Mouse (Mus musculus) left cerebral cortex, postnatal 36 days (tissue): ENCODE measurements around the gene 2200002J24Rik. TPM values are rescaled to one million over a fixed set of nuclear protein-coding genes. Genes with fewer than 3 reads are reported as not detected.
"Not testable (repeated sequence)": the region's sequence is repeated elsewhere in the genome, so short reads cannot be mapped to it uniquely, and the experiment has no call there.

Source experiments
- DNase-seq, 2 experiments: peaks; one replicate each; pipeline ENCODE4 v3.0.0; 2021 to 2022; ENCODE audit warnings: low spot score in 2 of 2, mixed read lengths in 1 of 2
- intact Hi-C: fragments of 180-260 bp; cut with DNase I; formaldehyde crosslinking; loops from one replicate; pipeline ENCODE4 v1.15.1; 2025
- total RNA-seq, 2 experiments: library from RNA; stranded (reverse); gene quantifications; 2 replicates each; pipeline ENCODE4 v1.2.3; 2021

The 2200002J24Rik gene
- total RNA-seq, 2 experiments from 2014 or later = not detected

DNA sequence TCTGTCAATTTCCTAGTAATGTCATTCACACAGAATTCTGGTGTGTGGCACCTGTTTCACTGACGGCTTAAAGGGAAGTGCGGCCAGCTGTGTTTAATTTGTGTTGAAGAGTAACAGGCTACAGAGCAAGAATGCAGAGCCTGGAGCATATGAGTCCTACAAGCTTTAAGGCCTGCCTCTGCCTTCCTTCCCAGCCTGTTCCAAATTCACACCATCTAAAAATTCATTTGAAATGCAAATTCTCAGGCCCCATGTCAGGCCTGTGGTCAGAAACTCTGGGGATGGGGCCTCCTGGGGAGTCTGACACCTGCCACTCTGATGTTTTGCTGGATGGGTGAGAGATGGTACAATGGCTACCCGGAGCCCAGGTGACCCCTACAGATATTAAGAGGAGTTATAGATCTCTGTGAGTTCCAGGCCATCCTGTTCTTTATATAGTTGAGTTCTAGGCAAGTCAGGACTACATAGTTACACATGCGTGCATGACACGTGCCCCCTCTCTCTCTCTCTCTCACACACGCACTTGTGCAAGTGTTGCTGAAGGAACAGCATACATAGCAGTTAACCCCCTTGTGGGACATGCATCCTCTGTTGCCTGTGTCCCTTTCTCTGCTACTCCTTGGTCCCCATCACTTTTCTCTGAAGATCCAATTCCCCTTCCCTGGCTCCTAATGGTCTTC lies 24.7 kb downstream of the 2200002J24Rik start:
- intact Hi-C loops = no loop called here
- no peak for DNase-seq

DNA sequence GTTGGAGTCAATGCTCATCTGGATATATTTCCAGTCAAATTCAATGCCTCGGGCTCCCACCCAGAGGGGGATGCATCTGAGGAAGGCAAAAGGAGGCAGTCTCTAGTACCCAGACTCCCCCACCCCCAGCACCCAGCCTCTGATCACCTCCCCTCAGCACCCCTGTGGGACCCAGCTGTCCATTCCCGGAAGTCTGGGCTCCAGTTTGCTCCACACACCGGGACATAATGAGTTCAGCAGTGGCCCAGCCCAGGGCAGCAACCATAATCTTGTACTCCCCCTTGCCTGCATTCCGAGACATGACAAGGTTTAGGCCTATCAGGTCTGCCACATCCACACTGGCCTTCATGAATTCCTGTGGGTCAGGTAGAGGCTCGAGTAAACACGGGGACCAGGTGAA lies 29.5 kb downstream of the 2200002J24Rik start:
- no peak for DNase-seq
- intact Hi-C loops = loop anchor here (5.0 kb wide), 1 partner anchor 81 kb away; no protein-coding TSS in a partner anchor

DNA sequence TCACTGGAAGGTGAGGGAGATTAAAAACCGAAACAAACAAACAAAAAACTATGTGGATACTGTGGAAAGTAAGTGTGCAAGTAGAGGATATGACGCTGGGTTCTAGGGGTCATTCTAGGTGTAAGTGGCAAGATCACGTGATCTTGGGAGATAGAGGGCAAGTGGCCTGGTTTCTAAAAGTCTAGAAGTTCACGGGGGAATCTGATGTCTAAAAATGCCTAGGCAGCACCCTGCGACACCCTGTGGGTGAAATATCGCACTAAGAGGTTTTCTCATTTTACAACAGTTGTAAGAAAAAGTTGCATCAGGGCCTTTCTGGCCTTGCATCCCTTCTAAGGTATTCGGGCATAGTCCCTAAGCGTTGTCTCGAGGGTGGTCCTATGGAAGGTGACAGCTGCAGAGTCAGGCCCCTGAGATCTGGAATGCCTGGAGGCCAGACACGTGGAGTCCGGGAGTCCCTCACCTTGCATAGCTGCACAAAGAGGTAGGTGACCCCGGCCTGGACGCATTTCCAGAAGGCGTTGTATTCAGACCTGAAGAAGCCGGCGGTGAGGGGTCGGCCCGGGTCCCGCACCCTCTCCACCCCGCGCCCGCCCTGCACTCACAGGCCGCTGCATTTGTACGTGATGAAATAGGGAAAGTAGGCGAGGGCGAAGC lies 30.1 kb downstream of the 2200002J24Rik start:
- intact Hi-C loops = loop anchor here (5.0 kb wide), 1 partner anchor 82 kb away; no protein-coding TSS in a partner anchor
- DNase-seq = no peak

DNA sequence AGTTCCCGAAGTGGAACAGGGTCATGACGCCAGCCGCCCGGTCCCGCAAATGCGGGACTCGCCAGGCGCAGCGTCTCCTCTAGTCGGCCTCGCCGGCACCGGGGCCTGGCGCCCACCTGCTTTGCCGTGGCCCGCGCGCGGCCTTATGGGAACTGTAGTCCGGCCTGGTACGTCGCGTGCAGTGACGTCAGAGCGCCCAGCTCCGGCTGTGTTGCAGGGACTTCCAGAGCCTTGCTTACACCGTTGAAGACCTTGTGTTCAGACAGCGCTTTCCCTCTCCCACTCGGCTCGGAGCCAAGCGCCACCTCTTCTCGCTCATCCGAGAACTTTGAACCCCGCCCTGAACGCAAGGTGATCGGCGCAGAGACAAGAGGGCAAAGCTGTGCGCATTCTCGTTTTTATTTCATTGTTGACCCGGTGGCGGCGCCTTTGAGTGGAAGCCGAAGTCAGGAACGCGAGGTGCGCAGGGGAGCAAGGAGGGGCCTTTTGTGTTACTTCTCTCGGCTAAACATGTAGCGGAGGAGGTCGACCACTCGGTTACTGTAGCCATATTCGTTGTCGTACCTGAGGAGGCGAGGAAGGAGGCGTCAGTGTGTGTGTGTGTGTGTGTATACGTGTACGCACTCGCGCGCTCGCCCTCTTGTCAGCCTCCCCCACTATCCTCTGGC lies 30.8 kb downstream of the 2200002J24Rik start, which contains the start of gene Tmem147:
Gene Tmem147 (minus strand): TSS at position 145 of the 668 bp plus-strand sequence.
- DNase-seq = peak; percentile 96 to 98
- intact Hi-C loops = loop anchor here (5.0 kb wide), 1 partner anchor 82 kb away; no protein-coding TSS in a partner anchor

DNA sequence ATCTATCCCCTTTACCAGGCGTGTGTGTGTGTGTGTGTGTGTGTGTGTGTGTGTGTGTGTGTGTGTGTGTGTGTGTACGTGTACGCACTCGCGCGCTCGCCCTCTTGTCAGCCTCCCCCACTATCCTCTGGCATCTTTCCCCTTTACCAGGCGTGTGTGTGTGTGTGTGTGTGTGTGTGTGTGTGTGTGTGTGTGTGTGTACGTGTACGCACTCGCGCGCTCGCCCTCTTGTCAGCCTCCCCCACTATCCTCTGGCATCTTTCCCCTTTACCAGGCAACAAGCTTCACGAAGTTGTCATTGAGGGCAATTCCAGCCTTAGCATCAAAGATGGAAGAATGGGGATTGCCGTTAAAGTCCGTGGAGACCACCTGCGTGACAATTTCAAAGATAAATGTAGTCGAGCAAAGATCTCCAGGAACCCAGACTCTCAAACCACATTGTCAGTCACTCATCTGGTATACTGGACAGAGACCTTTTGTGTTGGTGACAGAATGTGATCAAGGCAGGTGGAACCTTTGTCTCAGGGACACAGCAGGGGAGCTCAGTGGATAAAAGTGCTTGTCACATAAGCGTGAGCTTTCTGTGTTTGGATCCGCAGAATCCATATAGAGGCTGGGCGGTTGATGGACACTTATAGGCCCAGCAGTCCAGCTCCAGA lies 31.5 kb downstream of the 2200002J24Rik start:
- DNase-seq, intact Hi-C loops: not testable (repeated sequence)

DNA sequence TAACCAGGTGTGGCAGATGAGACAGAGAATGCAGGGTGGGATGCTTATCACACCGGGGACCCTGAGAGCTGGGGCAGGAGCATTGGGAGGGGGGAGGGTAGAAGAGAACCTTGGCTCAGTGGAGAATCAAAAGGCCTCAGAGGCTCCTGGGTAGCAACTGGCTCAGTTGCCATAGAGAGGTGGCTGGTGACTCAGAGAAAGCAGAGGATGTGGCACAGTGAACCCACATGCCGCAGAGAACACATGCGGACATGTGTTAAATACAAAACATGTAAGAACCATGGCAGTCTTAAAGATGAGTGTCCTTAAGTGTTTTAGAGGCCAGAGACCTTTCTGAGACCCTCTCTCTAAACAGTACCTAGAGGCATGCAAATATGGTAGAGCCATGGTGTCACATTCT lies 37.5 kb downstream of the 2200002J24Rik start:
- intact Hi-C loops = no loop called here
- DNase-seq = no peak

DNA sequence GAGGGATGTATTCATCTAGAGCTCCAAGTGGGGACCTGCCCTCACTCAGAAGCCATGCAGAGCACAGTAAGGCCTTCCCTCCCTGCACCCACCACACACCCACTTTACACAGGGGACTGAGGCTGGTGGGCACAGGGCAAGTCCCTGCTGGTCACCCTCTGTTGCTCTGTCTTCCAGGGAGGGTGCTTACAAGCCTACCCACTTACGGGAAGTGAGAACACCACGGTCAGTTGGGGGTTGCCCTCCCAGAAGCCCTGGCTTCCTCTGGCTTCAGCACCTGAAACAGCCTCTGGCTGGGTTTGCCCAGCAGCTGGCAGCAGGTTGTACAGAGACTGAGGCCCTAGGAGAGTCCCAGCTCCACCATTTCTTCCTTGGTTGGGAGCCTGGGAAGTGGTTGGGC lies 43.8 kb downstream of the 2200002J24Rik start:
- intact Hi-C loops, DNase-seq: not testable (repeated sequence)

DNA sequence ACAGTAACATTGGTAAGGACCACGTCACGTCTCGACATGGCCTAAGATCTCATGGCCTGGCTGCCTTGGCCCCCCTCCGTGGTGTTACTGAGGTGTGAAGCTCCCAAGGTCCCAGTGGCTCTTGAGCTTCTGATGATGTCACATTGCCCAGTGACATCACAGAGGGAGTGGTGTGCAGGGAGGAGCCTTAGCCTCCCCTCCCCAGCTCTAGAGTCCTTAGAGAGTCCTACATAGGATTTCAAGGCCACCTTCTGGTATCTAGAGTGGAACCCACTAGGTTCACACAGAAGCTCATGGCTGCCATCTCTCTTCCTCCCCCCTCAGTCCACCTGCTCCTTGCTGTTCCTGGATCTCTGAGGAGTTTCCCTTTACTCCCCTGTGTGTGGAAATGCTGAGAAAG lies 44.9 kb downstream of the 2200002J24Rik start, which contains the start of gene Gapdhs:
Gene Gapdhs (minus strand): TSS at position 65 of the 400 bp plus-strand sequence.
- DNase-seq, intact Hi-C loops: not testable (repeated sequence)

DNA sequence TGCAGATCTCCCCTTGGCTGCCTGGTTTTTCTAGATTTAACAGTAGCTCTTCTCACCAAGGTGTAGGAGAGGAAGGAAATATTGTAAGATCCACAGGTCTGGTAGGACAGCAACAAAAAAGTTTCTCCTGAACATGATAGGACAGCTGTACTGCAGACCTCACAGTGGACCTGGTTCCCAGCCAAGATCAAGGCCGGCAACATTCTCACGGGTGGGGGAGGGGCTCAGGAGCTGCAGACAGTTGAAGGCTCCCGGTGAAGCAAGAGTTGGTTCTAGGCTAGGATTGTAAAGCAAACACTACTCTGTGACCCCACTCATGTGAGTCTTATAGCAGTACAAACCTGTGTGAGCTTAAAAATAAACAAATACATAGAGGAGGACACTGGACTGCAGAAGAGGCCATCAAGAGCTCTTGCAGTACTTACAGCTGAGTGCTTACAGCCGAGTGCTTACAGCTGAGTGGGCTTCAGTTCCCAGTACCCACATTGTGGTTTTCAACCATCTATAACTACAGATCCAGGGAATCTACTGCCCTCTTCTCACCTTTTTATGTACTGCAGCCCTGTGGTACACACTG lies 45.4 kb downstream of the 2200002J24Rik start:
- intact Hi-C loops = no loop called here
- no peak for DNase-seq

DNA sequence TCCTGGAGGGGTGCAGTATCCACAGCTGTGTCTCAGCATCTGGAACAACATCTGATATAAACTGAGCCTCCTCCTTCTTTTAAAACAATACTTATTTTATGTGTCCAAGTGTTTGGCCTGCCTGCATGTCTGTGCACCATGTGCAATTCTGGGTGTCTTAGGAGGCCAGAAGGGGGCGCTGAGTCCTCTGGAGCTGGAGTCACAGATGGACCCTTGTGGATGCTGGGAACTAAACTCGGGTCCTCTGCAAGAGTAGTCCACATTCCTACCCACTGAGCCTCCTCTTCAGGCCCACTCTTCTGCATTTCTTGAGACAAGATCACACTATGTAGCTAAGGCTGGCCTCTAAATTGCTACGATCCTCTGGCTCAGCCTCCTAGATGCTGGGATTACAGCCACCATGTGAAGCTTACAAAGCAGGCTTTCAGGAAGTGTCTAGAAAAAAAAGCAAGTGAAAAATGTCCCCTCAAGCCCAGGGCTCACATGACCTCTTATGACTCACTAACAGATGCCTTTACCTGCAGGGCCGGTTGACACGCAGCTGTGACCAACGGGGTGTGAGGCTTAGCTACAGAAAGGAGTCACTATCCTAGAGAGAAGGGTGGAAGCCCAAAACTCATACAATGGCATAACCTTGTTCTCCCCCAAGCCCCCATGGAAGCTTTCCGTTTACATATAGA lies 48.9 kb downstream of the 2200002J24Rik start:
- intact Hi-C loops = no loop called here
- DNase-seq = no peak

Other genes starting within 250 kb of the 2200002J24Rik start
- 10 to 100 TPM; 12.9 to 17.8 TPM for gene Kirrel2, start 241.2 kb upstream of the 2200002J24Rik start, total RNA-seq
- under 1 TPM; 0.99 to 1.00 TPM for gene Nphs1, start 240.6 kb upstream of the 2200002J24Rik start, total RNA-seq
- gene Prodh2, start 205.3 kb upstream of the 2200002J24Rik start, total RNA-seq = not detected
- 100 to 1,000 TPM; 156 to 209 TPM for gene Arhgap33, start 163.9 kb upstream of the 2200002J24Rik start, total RNA-seq
- 1 to 10 TPM; 4.2 to 5.1 TPM for gene Hspb6, start 146.7 kb upstream of the 2200002J24Rik start, total RNA-seq
- gene Proser3, start 146.6 kb upstream of the 2200002J24Rik start, total RNA-seq = 1 to 10 TPM; 2.8 to 4.5 TPM
- gene Lin37, start 139.1 kb upstream of the 2200002J24Rik start, total RNA-seq = 10 to 100 TPM; 35.9 to 45.5 TPM
- gene U2af1l4, start 135.6 kb upstream of the 2200002J24Rik start, total RNA-seq = 10 to 100 TPM; 68.0 to 71.4 TPM
- 1 to 10 TPM; 3.6 to 9.3 TPM for gene Gm49396, start 135.6 kb upstream of the 2200002J24Rik start, total RNA-seq
- 10 to 100 TPM; 79.8 to 85.1 TPM for gene Psenen, start 135.3 kb upstream of the 2200002J24Rik start, total RNA-seq
- gene Igflr1, start 133.5 kb upstream of the 2200002J24Rik start, total RNA-seq = 1 to 10 TPM; 1.8 to 4.5 TPM
- 10 to 100 TPM; 41.3 to 62.2 TPM for gene Kmt2b, start 110.2 kb upstream of the 2200002J24Rik start, total RNA-seq
- not detected for gene Zbtb32, start 100.0 kb upstream of the 2200002J24Rik start, total RNA-seq
- gene Upk1a, start 86.1 kb upstream of the 2200002J24Rik start, total RNA-seq = under 1 TPM in 1 of 2 experiments, not detected in 1; 0.36 TPM
- gene Cox6b1, start 72.8 kb upstream of the 2200002J24Rik start, total RNA-seq = 100 to 1,000 TPM; 561 to 663 TPM
- gene Etv2, start 63.1 kb upstream of the 2200002J24Rik start, total RNA-seq = not detected
- gene Rbm42, start 48.6 kb upstream of the 2200002J24Rik start, total RNA-seq = 10 to 100 TPM; 67.4 to 74.4 TPM
- gene Haus5, start 33.9 kb upstream of the 2200002J24Rik start, total RNA-seq = 1 to 10 TPM; 4.0 to 5.7 TPM
- gene Pmis2, start 27.3 kb upstream of the 2200002J24Rik start, total RNA-seq = not detected
- under 1 TPM; 0.23 to 0.47 TPM for gene Atp4a, start 13.3 kb downstream of the 2200002J24Rik start, total RNA-seq
- gene Tmem147, start 30.6 kb downstream of the 2200002J24Rik start, total RNA-seq = 100 to 1,000 TPM; 114 to 115 TPM
- gene Gapdhs, start 44.8 kb downstream of the 2200002J24Rik start, total RNA-seq = under 1 TPM in 1 of 2 experiments, not detected in 1; 0.35 TPM
- gene Sbsn, start 52.5 kb downstream of the 2200002J24Rik start, total RNA-seq = 1 to 10 TPM; 5.5 to 7.9 TPM
- 1 to 10 TPM; 2.6 to 3.6 TPM for gene Dmkn, start 64.8 kb downstream of the 2200002J24Rik start, total RNA-seq
- not detected for gene Krtdap, start 89.0 kb downstream of the 2200002J24Rik start, total RNA-seq
- gene Ffar2, start 124.8 kb downstream of the 2200002J24Rik start, total RNA-seq = not detected
- gene Ffar3, start 157.3 kb downstream of the 2200002J24Rik start, total RNA-seq = not detected
- not detected for gene Ffar1, start 162.6 kb downstream of the 2200002J24Rik start, total RNA-seq
- not detected for gene Cd22, start 181.4 kb downstream of the 2200002J24Rik start, total RNA-seq
- gene Mag, start 215.9 kb downstream of the 2200002J24Rik start, total RNA-seq = 100 to 1,000 TPM; 137 to 247 TPM
- gene Hamp2, start 225.8 kb downstream of the 2200002J24Rik start, total RNA-seq = not detected
- gene Hamp, start 245.1 kb downstream of the 2200002J24Rik start, total RNA-seq = not detected